In genomic region chr19:6306137-6306551, GRCm38 (mm10) we compare ENCODE assay signal across 8 mouse cellular contexts. TPM values are rescaled to one million over a fixed set of nuclear protein-coding genes. Genes with fewer than 3 reads are reported as not detected.
DNase-seq lines count a peak whose midpoint lies in the region; ATAC-seq and TF ChIP-seq lines count a peak whose summit lies in the region.

TSS of gene Cdc42bpg (plus strand) at chr19:6306456.

- H3K9me3 ChIP-seq in forebrain, embryonic 16.5 days (ENCODE audit: control insufficient read depth, low read length) = no peaks in the 10 kb centered on the region
- no peaks in the 10 kb centered on the region for H3K9me3 ChIP-seq in hindbrain, embryonic 10.5 days
- H3K9me3 ChIP-seq in limb, embryonic 13.5 days = no peaks in the 10 kb centered on the region
- no peaks in the 10 kb centered on the region for H3K9me3 ChIP-seq in midbrain, embryonic 13.5 days

- 3% methylated on average over 38 of the region's 38 CpGs for WGBS in cerebellum, adult 2 months
- WGBS in forebrain, embryonic 16.5 days = under 1% methylated on average over 36 of the region's 38 CpGs
- 1% methylated on average over 38 of the region's 38 CpGs for WGBS in hindbrain, embryonic 10.5 days
- 1% methylated on average over 33 of the region's 38 CpGs for WGBS in limb, embryonic 13.5 days
- under 1% methylated on average over 28 of the region's 38 CpGs for WGBS in midbrain, embryonic 13.5 days
- under 1% methylated on average over 37 of the region's 38 CpGs for WGBS in spleen, adult 2 months

- no peaks in the 10 kb centered on the region for H3K27me3 ChIP-seq in cerebellum, adult 2 months (ENCODE audit: control insufficient read depth, insufficient read depth, low read length)
- H3K27me3 ChIP-seq in forebrain, embryonic 16.5 days (replicated peaks; ENCODE audit: control insufficient read depth, insufficient read depth, low read length) = no peaks in the 10 kb centered on the region
- no peaks in the 10 kb centered on the region for H3K27me3 ChIP-seq in hindbrain, embryonic 10.5 days (ENCODE audit: insufficient read depth, poor library complexity, severe bottlenecking)
- H3K27me3 ChIP-seq in limb, embryonic 13.5 days = no peaks in the 10 kb centered on the region
- H3K27me3 ChIP-seq in midbrain, embryonic 13.5 days = no peaks in the 10 kb centered on the region
- no peaks in the 10 kb centered on the region for H3K27me3 ChIP-seq in spleen, adult 2 months (ENCODE audit: control insufficient read depth, insufficient read depth, low read length)

- peak within 1 kb of the TSS; percentile 57 for H3K4me2 ChIP-seq in forebrain, embryonic 16.5 days (ENCODE audit: low read length)
- peak within 1 kb of the TSS; percentile 81 for H3K4me2 ChIP-seq in limb, embryonic 13.5 days (replicated peaks)
- H3K4me2 ChIP-seq in midbrain, embryonic 13.5 days (replicated peaks) = peak within 1 kb of the TSS; percentile 61

- peak within 1 kb of the TSS; percentile 87 for H3K27ac ChIP-seq in cerebellum, adult 2 months (ENCODE audit: insufficient read depth, low read length)
- H3K27ac ChIP-seq in forebrain, embryonic 16.5 days (ENCODE audit: low read length) = no peak within 1 kb of the TSS
- H3K27ac ChIP-seq in hindbrain, embryonic 10.5 days = peak within 1 kb of the TSS; percentile 89
- H3K27ac ChIP-seq in limb, embryonic 13.5 days = peak within 1 kb of the TSS; percentile 76
- H3K27ac ChIP-seq in midbrain, embryonic 13.5 days = no peak within 1 kb of the TSS
- peak within 1 kb of the TSS; percentile 81 for H3K27ac ChIP-seq in spleen, adult 2 months (ENCODE audit: insufficient read depth, low read length)

- H3K4me3 ChIP-seq in cerebellum, adult 2 months (replicated peaks; ENCODE audit: insufficient read depth, low read depth, low read length) = peak within 1 kb of the TSS; percentile 75
- peak within 1 kb of the TSS; percentile 51 for H3K4me3 ChIP-seq in forebrain, embryonic 16.5 days (replicated peaks; ENCODE audit: low read length)
- peak within 1 kb of the TSS; percentile 85 for H3K4me3 ChIP-seq in hindbrain, embryonic 10.5 days
- peak within 1 kb of the TSS; percentile 66 for H3K4me3 ChIP-seq in limb, embryonic 13.5 days
- peak within 1 kb of the TSS; percentile 51 for H3K4me3 ChIP-seq in midbrain, embryonic 13.5 days (replicated peaks)
- H3K4me3 ChIP-seq in spleen, adult 2 months (ENCODE audit: extremely low read depth, insufficient read depth, insufficient read length) = peak within 1 kb of the TSS; percentile 72

- no peak for TF ChIP-seq CTCF in cerebellum, adult 2 months (IDR thresholded peaks at IDR 0.05; ENCODE audit: borderline replicate concordance, insufficient read depth, low read depth, low read length)
- TF ChIP-seq CTCF in spleen, adult 2 months (IDR thresholded peaks at IDR 0.05; ENCODE audit: extremely low read depth, insufficient read depth, insufficient read length, insufficient replicate concordance) = no peak

- TF ChIP-seq POLR2A in cerebellum, adult 2 months (IDR thresholded peaks at IDR 0.05; ENCODE audit: borderline replicate concordance, insufficient read depth, low read length) = no peak
- TF ChIP-seq POLR2A in spleen, adult 2 months (IDR thresholded peaks at IDR 0.05; ENCODE audit: low read depth, low read length) = no peak

- ATAC-seq in forebrain, embryonic 16.5 days = peak; percentile 54
- peak; percentile 80 for ATAC-seq in limb, embryonic 13.5 days (ENCODE audit: low FRiP score, low read depth)
- ATAC-seq in midbrain, embryonic 13.5 days = peak; percentile 84

- peak within 1 kb of the TSS; percentile 58 for H3K9ac ChIP-seq in forebrain, embryonic 16.5 days (replicated peaks; ENCODE audit: low read depth, low read length)
- peak within 1 kb of the TSS; percentile 75 for H3K9ac ChIP-seq in limb, embryonic 13.5 days
- peak within 1 kb of the TSS; percentile 62 for H3K9ac ChIP-seq in midbrain, embryonic 13.5 days (replicated peaks)

- peaks cover 59% of the 10 kb centered on the region for H3K4me1 ChIP-seq in cerebellum, adult 2 months (ENCODE audit: control insufficient read depth, insufficient read depth, low read length)
- peaks cover 8% of the 10 kb centered on the region for H3K4me1 ChIP-seq in forebrain, embryonic 16.5 days (replicated peaks; ENCODE audit: control insufficient read depth, insufficient read depth, low read length)
- H3K4me1 ChIP-seq in hindbrain, embryonic 10.5 days (replicated peaks) = peaks cover 44% of the 10 kb centered on the region
- H3K4me1 ChIP-seq in limb, embryonic 13.5 days = peaks cover 37% of the 10 kb centered on the region
- H3K4me1 ChIP-seq in midbrain, embryonic 13.5 days (replicated peaks) = peaks cover 7% of the 10 kb centered on the region
- no peaks in the 10 kb centered on the region; the same call in none of the 2 replicates for H3K4me1 ChIP-seq in spleen, adult 2 months (ENCODE audit: control insufficient read depth, insufficient read depth, insufficient read length)

- H3K36me3 ChIP-seq in forebrain, embryonic 16.5 days (ENCODE audit: control insufficient read depth, insufficient read depth) = no peaks in the 10 kb centered on the region
- H3K36me3 ChIP-seq in hindbrain, embryonic 10.5 days = peaks cover 15% of the 10 kb centered on the region
- peaks cover 19% of the 10 kb centered on the region for H3K36me3 ChIP-seq in limb, embryonic 13.5 days
- H3K36me3 ChIP-seq in midbrain, embryonic 13.5 days = no peaks in the 10 kb centered on the region
- no peaks in the 10 kb centered on the region for H3K36me3 ChIP-seq in spleen, adult 2 months (ENCODE audit: control insufficient read depth, insufficient read depth, low read length)

- DNase-seq in R1 (ENCODE audit: low read depth, low spot score) = peak; percentile 92
- DNase-seq in cerebellum, adult 2 months = peak; percentile 92 to 94
- peak; percentile 82 for DNase-seq in hindbrain, embryonic 10.5 days (ENCODE audit: low spot score)
- peak; percentile 64 to 90 for DNase-seq in spleen, adult 2 months (ENCODE audit: low read depth in 1 of 2, low spot score in 2 of 2)
- no peak for DNase-seq in layer of hippocampus, postnatal 36 days

RNA-seq across cellular contexts. Expression of gene Cdc42bpg, which starts in this region (rescaled TPM):
- polyA plus RNA-seq in cerebellum, adult 2 months (2012; rRNA removed) = 33.1 and 36.5 TPM in 2 replicates
- 0.52 and 1.1 TPM in 2 replicates for polyA plus RNA-seq in forebrain, embryonic 16.5 days (2015; fragmentation: Nextera tagmentation; extraction: Ambion mirVana)
- 0.29 and 0.37 TPM in 2 replicates for polyA plus RNA-seq in hindbrain, embryonic 10.5 days (2016; fragmentation: Nextera tagmentation; extraction: Ambion mirVana)
- polyA plus RNA-seq in limb, embryonic 13.5 days (2015; fragmentation: Nextera tagmentation; extraction: Ambion mirVana) = 0.52 and 0.70 TPM in 2 replicates
- polyA plus RNA-seq in midbrain, embryonic 13.5 days (2015; fragmentation: Nextera tagmentation; extraction: Ambion mirVana) = 0.39 and 0.46 TPM in 2 replicates
- polyA plus RNA-seq in spleen, adult 2 months (2012; rRNA removed) = 7.7 and 8.9 TPM in 2 replicates
- total RNA-seq in layer of hippocampus, postnatal 36 days (2021) = 1 to 10 TPM; 4.3 to 6.9 TPM

Comparison
In these comparisons a context has a peak if more than half of its experiments do, and no peak if none do; other contexts are left out.
1. Peak in DNase-seq, H3K4me3 ChIP-seq and H3K27ac ChIP-seq in hindbrain, embryonic 10.5 days; RNA of the gene not detected or under 1 TPM.
2. Peak in ATAC-seq, H3K4me3 ChIP-seq, H3K27ac ChIP-seq, H3K9ac ChIP-seq and H3K4me2 ChIP-seq in limb, embryonic 13.5 days; RNA of the gene not detected or under 1 TPM.
3. Peak in ATAC-seq, H3K4me3 ChIP-seq, H3K9ac ChIP-seq and H3K4me2 ChIP-seq in midbrain, embryonic 13.5 days; RNA of the gene not detected or under 1 TPM.
4. DNase-seq: peak in R1 (single experiment), cerebellum, adult 2 months (2 of 2) and spleen, adult 2 months (2 of 2); none in layer of hippocampus, postnatal 36 days (0 of 2).
5. H3K27ac ChIP-seq: peak in cerebellum, adult 2 months (single experiment) and spleen, adult 2 months (single experiment); none in forebrain, embryonic 16.5 days (single experiment) and midbrain, embryonic 13.5 days (single experiment).
6. Peak in every context shown above with its lines, with median percentiles within 50 percentile points of each other: H3K4me3 ChIP-seq, ATAC-seq, H3K4me2 ChIP-seq and H3K9ac ChIP-seq.